Mouse (Mus musculus) liver, adult (tissue): Measurements from ENCODE around the gene Calcb.

Experiments
- GATA4 ChIP-seq: IDR thresholded peaks from 2 replicates; pipeline ENCODE4 v1.6.1; 2014; ENCODE audit warnings: mild to moderate bottlenecking, low read length; ENCODE audit not compliant: insufficient replicate concordance

Gene Calcb

DNA sequence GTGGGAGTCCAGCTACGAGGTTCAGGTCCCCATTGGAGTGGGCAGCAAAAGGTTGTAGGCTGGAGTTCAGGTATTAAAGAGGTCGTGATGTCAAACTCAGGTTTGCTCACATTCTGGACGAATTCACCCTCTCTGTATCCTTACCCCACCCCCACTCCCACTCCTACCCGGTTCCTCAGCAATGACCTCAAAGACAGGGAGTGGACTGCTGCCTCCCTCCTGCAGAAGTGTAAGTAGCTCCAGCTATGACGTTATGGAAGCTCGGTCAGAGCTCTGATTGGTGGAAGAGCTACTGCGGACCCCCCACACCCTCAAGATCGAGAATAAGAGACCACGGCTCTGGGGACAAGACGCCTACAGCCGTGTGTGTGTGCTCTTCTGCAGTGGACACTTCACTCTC lies at the start of gene Calcb:
Gene Calcb (plus strand): TSS at position 344 of the 400 bp plus-strand sequence.
- TF ChIP-seq GATA4: no peak

DNA sequence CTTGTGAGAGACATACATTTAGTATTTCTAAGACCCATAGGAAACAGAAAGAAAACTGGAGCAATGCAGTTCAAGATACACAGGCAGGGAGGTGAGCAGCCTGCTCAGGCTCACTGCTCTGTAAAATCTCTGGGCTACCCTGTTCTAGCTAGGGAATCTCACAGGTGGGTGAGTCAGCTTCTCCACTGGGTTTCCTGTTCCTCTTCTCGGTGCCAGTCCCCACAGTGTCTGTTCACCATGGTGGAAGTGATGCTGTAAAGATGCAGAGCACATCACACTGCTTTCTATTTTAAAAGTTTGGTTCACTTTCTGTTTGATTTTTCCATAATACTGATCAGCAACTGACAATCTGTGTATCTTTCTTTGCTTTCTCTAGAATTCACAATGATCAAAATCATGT lies 47.0 kb upstream of the Calcb start:
- TF ChIP-seq GATA4: no peak

DNA sequence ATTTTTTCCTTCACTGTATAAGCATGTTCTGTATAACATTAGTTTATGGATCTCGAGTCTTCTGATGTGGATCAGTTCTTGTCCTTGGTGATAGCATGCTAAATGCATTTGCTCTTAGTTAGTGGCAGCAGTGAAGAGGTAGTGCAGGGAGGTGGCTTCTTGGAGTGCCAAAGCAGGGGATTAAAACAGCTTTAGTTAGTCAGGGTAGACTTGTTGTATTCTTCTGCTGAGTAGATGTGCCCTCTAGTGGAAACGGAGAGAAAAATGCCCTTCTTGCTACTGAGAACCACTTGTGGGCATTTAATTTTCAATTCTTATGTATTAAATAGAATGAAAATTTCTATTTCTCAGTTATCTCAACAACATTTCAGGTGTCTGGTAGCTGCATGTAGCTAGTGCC lies 45.7 kb upstream of the Calcb start:
- TF ChIP-seq GATA4: no peak

DNA sequence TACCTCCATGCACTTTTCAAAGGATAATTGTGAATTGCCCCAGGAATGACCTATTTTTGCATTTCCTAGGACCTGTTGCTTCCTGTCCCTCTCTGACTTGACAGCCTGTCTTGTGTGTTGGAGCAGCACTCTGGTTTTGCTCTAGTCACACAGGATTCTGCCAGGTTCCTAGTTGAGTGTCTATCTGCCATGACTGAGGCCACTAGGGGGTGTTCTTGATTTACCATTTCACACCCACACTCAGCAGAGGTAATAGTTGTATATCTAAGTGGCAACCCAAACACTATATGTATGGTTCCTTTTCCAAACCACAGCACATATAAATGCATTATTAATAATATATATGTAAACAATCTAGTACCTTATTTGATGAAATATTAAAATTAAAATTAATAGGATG lies 26.1 kb upstream of the Calcb start:
- no peak for TF ChIP-seq GATA4

DNA sequence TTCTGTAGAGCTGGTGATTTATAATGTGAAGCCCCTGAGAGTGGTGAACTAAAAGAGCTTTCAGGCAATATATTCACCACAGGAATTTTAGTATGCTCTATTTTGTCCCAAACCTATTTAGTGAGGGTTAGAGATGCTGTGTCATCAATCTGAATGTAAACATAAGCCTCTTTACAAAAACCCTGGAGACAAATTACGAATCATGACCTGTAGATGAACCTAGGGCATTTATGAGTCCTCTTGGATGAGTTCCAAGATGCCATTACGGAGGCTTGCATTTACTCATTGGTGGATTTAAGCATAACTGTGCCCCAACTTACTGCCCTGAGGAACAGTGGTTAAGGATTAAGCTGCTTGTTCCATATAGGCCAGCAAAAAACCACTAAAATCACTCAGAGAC lies 17.6 kb upstream of the Calcb start:
- no peak for TF ChIP-seq GATA4

DNA sequence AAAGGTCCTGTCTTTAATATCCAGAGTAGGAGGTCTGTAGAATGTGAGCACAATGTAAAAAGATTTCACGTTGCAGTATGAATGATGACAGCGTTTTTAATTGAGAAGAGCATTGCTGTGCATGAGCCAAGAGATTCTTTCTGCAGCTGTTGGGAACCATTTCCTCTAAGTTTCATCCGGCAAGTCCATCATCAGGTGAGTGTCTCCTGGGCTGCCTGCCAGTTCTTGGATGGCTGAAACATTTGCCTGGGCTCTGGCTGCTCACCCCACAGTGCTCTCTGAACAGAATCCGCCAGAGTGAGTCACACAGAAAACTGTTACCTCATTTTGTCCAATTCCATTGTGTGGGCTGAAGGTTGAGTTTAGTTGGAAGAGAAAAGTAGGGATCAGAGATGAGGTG lies 11.7 kb upstream of the Calcb start:
- TF ChIP-seq GATA4: no peak

DNA sequence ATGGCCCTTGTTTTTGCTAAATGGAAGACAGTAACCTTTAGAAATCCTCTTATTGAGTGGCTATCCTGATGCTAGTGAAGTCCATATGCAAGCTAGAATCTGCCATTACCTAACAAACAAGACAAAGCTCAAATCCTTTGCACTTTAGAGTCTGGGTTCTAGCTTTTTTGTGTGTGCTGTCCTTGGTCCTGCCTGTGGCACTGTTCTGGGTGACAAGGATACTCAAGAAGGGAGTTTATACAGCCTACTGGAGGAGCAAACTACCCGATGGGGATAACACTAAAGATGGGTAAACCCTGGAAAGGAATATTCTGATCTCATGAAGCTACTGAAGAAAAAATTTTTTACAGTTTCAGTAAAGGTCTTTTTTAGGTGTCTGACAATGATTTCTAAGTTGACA lies 11.0 kb upstream of the Calcb start:
- no peak for TF ChIP-seq GATA4

DNA sequence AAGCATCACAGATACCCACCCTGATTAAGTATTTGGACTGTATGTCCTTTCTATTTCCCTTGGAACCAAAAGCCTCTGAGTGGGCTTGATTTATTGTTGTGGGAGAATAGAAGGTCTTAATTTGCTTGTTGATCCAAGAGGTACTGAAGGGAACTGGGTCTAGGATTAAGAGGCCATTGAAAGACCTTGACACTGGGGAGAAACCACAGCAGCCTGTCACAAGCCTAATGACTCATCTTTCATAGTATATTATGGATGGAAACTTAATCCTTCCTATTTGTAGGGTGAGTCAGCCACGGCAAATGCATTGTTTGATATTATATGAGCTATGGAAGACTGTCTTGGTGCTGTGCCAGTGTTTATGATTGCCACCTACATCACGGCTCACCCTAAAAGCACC lies 8.0 kb upstream of the Calcb start:
- no peak for TF ChIP-seq GATA4

DNA sequence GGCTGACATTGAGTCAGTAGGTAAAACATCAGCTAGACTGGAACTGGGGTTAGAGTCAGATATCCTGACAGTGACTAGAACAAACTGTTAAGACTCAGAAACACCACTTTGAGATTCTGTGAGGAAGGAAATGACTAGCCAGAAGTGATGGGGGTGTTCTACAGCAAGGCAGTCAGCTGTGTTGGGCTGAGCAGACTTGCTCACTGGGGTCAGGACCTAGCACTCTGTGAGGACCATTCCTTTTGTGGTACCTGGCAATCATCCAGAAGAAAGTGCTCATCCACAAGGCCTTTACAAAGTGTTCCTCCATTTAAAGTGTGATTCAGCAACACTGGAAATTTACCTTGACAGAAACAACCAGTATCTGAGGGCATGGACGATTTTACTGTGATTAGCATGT lies 5.9 kb upstream of the Calcb start:
- no peak for TF ChIP-seq GATA4

DNA sequence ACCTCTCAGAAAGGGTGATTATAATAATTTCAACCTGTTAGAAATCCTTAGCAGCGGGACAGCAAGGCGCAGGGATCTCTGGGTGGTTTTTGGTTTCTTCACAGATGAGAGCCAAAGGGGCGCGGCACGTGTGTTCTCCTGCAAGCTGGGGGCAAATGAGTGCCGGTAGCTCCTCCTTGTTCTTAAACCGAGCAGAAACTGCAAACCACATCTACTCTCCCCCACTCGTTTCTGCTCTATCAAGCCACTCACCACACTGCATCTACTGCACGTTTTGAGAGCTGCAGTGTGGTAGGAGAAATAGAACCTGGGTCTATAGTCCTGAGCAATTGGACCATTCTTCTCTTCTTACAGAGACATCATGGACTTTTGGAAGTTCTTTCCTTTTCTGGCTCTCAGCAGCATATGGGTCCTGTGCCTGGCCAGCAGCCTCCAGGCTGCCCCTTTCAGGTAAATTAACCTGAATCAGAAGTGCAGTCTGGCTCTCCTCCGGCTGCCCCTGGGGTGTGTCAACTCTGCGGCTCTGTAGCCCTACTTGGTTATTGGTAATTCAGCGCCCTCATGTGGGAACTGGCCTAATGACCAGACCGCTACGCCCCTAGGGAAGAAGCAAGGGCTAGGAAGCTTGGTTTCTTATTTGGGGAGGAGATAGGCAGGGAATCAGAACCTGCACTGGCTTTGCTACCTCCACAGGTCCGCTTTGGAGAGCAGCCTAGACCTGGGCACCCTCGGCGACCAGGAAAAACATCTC lies 1.1 kb downstream of the Calcb start:
- no peak for TF ChIP-seq GATA4

DNA sequence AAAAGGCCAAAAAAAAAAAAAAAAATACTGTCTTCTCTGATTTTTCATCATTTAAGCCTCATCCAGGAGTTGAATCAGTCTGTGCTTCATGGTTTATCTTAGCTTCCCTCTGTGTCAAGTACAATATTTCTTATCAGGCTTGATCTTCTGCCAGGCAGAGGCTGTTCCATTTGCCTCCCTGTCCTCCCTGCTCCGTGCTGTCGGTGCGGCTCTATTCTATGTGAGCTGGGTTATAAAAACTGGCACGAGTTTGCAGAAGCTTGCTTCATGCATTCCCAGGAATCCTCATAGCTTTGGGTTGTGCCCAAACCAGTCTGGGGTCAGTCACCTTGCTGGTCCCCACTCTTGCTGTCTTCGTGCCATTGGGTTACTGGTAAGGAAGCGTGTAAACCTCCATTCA lies 12.7 kb downstream of the Calcb start:
- no peak for TF ChIP-seq GATA4

DNA sequence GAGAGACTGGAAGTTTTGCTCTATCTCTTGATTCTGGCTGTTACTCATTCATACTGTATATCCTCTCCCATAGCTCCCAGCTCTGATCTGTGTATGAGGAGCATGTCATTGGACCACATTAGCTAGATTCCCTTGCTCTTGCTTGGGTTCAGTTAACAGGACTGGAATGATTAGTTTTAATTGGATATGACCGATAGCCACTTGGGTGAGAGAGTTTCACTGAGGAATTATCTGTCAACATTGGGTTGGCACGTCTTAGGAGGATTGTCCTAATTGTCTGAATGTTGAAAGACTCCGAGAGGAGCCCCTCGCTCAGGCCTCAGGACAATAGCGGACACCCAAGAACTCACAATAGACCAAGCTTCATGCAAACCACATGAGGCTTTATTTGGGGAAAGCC lies 17.8 kb downstream of the Calcb start:
- TF ChIP-seq GATA4: no peak

DNA sequence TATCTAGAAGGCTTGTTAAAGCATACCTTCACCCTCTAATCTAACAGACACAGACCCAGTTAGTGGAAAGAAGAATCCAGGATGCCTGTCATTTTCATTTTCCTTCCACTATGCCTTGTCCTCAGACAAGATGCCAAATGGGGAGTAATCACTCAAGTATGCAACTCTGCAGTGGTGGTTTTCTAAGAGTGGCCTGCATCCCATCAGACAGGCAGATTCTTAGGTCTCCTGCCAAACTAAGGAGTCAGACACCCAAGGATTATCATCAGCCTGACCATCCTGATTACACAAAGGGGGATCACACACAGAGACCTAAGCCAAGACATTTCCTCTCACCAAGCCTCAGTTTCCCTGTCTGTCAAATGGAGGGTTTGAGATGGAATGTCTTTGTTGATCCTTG lies 19.7 kb downstream of the Calcb start:
- TF ChIP-seq GATA4: no peak

DNA sequence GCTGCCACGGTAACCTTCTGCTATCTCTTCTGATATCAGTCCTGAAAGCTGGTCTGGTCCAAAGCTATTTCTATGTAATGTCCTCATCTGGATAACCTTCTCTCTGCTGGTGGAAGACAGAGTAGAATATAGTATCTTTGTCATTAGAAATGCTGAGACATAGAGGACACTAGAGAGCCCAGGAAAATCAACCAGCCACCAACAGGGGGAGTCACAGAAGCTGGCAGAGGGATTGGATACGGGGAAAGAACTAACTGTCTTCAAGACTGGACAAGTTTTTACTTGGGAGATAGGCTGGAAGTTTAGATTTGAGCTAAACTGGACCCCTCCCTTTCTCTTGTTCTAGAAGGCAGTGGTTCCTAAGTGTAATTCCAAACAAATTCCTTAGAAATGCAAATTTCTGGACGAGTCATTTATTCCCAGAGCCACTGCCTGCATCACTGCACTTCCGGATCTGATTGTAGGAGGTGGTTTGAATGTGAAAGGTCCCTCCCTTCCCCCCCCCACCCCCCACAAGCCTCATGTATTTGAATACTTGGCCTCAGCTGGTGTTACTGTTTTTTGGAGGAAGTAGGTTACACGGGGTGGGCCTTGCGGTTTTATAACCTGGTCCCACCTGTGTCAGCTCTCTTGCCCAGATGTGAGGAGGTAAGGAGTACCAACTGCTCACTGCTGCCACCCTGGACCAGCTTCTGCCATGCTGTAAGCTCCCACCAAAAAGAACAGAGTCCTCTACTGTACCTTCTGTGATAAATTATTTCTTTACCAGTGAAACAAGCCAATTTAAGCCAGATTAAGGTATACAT lies 22.1 kb downstream of the Calcb start:
- TF ChIP-seq GATA4: no peak

DNA sequence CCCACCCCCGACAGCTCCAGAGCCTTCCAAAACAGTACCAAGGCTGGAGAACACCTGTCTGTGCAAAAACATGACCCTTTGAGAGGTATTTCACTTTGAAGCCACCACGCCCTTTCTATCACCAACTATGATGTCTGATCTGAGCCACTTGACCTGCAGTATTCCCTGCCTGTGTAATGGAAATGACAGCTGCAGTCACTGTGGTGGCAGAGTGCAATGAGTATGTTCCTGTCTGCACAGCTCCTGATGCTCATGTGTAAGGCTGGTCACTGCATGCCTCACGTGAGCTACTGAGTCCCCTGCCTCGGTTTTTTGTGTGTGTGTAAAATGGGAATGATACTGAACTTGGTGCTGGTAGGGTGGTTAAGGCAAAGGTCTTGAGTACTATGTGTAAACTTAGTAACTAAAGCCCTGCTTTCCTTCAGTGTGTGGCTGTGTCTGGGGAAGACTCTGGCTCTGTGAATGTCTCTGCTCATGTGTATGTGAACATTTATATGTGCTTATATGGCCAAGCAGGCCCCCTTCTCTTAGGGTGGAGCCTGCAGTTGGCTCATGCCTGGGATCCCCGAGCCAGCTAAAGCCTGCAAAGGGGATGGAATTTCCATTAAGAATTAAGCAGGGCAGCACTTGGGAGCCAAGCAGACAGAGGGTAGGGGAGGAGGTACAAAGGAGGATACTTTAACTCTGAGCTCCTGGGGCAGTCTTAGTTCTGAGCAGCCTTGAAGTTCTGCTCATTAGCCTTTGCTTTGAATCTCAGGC lies 24.8 kb downstream of the Calcb start, which contains the start of gene Insc:
Gene Insc (plus strand): TSS at position 673 of the 759 bp plus-strand sequence.
- TF ChIP-seq GATA4: no peak
